Mouse (Mus musculus): ENCODE data around the gene Wwp2.
A peak's percentile ranks its signal among the peaks of the same experiment; 100 is the strongest.

Gene Wwp2

GRCm38 (mm10) chr8:107435962-107436831 is at the start of gene Wwp2:
Wwp2 (plus strand) TSS chr8:107436365.
- peak; percentile 74 for DNase-seq

GRCm38 (mm10) chr8:107386642-107387041 is 49.5 kb upstream of the Wwp2 start:
- DNase-seq, result no peak

DNA sequence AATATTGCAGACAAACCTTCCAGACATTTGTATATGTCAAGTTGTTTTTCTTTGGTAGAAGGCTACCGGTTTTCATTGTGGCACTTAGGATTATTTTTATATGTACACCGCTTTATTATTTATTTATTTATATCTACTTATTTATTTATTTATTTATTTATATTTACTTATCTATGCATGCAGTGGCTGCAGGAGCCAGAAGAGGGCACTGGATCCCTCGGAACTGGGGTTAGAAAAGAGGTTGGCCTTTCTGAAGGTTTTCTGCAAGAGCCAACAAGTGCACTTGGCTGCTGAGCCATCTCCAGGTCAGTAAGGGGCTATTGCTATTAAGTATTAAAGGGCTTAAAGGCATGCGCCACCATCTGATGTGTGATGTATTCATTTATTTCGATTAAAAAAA is 48.3 kb upstream of the Wwp2 start:
- peak; percentile 32 for DNase-seq

- peak; percentile 54 for DNase-seq
These were observed 46.6 kb upstream of the Wwp2 start for GRCm38 (mm10) chr8:107389557-107389956.

- no peak for DNase-seq
These were observed 45.6 kb upstream of the Wwp2 start for GRCm38 (mm10) chr8:107390476-107391135.

DNA sequence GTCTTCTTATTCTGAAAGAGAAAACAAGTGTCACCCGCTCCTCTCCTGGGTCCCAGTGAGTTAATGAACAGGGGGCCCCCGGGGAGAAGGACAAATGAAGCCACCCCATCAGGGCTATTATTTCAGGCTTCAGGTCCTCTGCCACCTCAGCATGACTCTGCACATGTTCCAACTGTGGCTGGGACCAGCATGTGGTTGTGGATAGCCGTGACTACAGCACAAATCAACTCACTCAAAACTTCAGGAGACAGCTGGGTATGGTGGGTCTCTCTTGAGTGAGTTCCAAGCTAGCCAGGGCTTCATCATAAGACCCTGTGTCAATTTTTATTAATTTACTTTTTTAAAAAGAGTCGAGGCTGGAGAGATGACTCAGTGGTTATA is 45.0 kb upstream of the Wwp2 start:
- DNase-seq, result no peak

GRCm38 (mm10) chr8:107395397-107395796 is 40.8 kb upstream of the Wwp2 start:
- no peak for DNase-seq

DNA sequence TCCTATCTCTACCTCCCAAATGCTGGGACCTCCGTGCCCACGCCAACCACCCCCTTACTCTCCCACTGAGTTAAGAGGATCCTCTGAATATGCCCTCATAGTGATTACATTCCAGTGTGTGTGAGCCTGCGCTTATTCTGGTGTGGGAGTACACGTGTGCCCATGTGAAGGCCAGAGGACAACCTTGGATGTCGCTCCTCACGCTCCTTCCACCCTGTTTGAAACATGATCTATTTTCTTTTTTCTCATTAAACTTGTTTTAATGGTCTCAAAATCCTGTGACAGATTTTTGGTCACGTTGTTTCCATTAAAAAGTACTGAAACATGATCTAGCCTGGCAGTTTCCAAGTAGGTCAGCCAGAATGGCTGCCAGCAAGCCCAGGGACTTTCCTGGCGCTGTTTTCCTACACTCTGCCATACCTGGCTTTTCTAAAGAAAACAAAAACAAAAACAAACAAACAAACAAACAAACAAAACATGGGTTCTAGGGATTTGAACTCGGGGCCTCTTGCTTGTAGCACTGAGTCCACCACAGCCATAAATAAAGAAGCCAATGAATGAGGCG is 40.0 kb upstream of the Wwp2 start:
- no peak for DNase-seq

GRCm38 (mm10) chr8:107397665-107398064 is 38.5 kb upstream of the Wwp2 start:
- DNase-seq, result no peak

- no peak for DNase-seq
These were observed 36.7 kb upstream of the Wwp2 start for GRCm38 (mm10) chr8:107399495-107399894.

DNA sequence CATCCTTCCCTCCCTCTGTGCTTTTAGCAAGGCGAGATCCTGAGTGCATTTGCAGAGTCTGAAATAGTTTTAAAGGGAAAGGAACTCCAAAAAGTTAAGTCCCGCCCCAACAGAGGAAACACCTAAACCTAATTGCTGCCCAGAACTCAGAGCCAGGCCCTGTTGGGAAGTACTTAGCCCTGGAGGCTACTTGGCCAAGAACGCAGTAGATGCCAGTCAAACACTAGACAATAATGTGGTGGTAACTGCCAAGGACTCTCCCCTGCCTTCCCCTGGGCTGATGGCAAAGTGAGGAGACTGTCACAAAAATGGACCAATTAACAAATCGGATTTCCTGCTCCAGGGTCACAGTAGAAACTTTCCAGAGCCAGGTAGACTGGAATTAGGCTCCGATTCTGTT is 34.3 kb upstream of the Wwp2 start:
- no peak for DNase-seq

- DNase-seq, result peak; percentile 58
These were observed 33.0 kb upstream of the Wwp2 start, which contains the start of gene Nqo1 for GRCm38 (mm10) chr8:107403038-107403781. Nqo1 (minus strand) TSS chr8:107403206.

GRCm38 (mm10) chr8:107404057-107404456 is 32.1 kb upstream of the Wwp2 start:
- DNase-seq, result no peak

DNA sequence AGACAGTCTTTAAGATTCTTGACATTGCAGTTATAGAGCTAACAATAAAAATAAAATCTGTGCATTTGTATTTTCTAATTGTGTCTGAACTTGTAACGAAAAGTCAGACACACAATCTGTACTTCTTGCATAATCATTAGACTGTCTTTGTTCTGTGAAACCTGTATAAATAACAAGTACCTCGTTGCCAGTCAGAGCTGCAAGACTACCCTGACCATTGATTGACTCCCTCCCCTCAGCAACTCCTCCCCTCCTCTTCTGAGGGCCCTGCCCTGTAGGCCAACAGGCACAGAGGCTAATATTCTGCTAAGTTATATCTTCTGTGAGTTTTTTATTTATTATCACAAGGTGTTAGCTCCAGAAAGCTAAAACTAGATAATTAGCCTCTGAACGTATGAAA is 30.2 kb upstream of the Wwp2 start:
- DNase-seq, result no peak

GRCm38 (mm10) chr8:107411391-107411790 is 24.8 kb upstream of the Wwp2 start:
- DNase-seq, result no peak

- DNase-seq, result no peak
These were observed 23.6 kb upstream of the Wwp2 start for GRCm38 (mm10) chr8:107412552-107412951.

- no peak for DNase-seq
These were observed 22.3 kb upstream of the Wwp2 start for GRCm38 (mm10) chr8:107413881-107414280.

- no peak for DNase-seq
These were observed 19.2 kb upstream of the Wwp2 start for GRCm38 (mm10) chr8:107417001-107417400.

GRCm38 (mm10) chr8:107424176-107424575 is 12.0 kb upstream of the Wwp2 start:
- DNase-seq, result no peak

DNA sequence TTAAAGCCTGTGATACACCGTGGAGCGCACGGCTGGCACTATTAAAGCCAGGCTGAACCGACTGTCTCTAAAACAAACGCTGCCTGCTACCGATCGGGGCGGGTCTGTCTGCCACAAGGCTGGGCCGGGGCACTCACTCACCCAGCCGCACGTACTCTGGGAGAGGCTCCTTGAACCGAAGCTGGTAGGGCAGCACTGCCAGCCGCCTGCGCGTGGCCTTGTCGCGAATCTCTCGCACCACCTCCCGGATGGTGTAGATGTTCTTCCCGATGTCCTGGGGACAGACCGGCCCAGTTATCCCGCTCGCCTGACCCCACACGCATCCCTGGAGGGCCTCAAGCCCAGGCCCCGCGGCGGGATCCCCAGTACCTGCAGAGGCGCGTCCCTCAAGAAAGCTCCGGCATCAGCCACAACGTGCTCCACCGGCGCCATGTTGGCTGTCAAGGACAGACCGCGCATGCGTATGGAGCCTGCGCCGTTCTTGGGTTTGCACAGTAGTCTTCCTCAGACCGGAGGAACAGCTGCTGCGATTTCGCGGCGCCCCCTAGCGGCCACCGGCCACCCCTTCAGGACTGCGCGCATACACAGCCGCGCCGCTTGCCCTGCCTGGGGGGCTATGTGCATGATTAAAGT is 11.5 kb upstream of the Wwp2 start, which contains the start of gene Nob1:
TSS of gene Nob1 (minus strand) at position 455 of the 633 bp plus-strand sequence.
- peak; percentile 99 for DNase-seq

DNA sequence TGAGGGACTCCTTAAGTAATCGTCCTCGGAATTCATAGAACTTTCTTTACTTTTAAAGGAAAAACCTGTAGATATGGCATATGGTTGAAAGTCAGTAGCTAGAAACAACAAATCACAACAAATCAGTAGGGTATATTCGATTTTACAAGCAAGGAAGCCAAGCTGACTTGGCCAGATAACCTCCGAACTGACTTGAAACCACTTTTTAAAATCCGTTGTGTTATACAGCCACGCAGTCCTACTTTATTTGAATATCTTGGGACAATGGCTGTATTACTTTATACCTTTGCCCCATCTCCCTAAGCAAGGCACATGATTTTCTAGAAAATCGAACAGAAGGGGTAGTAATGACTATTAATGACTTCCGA is 11.0 kb upstream of the Wwp2 start:
- DNase-seq, result no peak

GRCm38 (mm10) chr8:107430821-107431220 is 5.3 kb upstream of the Wwp2 start:
- no peak for DNase-seq
